Mouse (Mus musculus) T-helper 17 cell (primary cell): ENCODE measurements around the gene Wdr34.
"Not testable (repeated sequence)": the region's sequence is repeated elsewhere in the genome, so short reads cannot be mapped to it uniquely, and the experiment has no call there.

Experiments
- in situ Hi-C, 2 experiments: fragments of 300-600 bp; cut with MboI, MseI; formaldehyde crosslinking; loops; 1 replicate in 1 of 2; 2 replicates in 1 of 2; pipeline ENCODE4 v1.15.1; 2025; ENCODE audit warnings: high pct_unique_total_duplicates in 2 of 2

Wdr34 gene

DNA sequence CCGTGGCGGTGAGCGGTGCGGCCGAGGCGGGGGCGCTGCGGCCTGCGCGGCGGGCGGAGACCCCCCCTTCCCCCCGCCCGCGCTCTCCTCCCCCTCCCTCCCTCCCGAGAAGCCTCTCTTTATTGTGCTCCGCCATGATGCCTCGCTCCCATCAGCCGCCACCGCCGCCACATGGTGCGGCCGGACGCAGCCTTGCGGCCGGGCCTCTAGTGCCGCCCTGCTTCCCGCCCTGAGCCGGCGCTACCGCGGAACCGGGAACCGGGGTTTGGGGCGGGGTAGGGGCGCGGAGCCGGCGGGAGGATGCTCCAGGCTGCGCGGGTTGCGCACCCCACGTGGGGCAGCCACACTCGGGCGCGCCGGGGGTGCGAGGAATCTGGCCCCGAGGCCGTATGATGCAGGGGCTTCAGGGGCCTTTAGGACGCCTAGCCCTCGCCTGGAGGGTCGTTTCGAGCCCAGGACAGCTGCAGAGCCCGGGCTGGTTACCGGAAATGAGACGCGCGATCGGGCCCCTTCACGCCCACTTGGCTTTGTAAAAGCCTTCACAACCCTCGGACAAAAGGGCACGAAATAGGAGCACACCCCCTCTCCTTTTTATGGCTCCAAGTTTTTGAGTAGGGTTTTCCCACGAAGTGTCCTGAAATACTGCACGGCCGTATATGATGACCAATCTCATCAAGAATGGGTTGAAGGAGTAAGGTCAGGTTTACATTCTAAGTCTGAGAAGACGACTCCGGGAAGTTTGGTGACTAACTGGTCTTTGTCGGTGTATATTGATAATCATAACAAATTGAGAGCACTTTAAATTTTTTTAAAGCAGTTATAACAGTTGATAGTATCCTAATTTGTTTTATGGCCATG lies 18.6 kb upstream of the Wdr34 start:
- in situ Hi-C loops, result loop anchor here in 1 of 2 experiments (10.0 kb wide), 1 partner anchor 758 kb away; no protein-coding TSS in a partner anchor

DNA sequence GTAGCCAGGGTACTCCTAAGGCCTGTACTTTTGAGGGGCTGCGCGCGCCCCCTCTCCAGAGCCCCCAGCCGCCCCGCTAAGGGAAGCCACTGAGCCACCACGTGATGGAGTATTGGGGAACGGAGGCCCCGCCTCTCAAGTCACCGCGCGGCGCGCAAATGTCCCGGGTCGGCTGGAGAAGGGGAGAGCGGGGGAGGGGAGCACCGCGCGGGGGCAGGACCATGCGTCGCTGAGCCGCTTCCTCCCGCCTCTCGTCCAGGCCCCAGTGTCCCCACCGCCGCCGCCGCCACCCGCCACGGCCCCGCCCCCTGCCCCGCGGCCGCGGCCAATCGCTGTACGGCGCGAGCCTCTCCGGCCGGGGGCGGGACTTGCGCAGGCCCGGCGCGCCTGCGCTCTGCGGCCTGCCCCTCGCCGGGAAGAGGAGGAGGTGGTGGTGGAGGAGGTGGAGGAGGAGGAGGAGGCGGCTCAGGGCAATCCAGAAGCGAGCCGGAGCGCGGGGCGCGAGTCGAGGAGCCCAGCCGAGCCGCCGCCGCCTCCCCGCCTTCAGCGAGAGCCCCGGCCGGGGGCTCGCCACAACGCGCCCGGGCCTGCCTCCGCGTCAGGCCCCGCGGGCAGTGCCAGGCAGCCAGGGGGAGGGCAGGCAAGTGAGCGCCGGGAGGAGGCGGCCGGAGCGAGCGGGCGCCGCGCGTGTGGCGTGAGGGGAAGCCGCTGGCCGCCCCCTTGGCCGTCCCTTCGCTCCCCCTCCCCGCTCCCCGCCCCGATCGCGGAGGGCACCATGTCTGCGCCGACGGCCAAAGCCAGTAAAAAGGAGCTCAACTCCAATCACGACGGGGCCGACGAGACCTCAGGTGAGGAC lies 17.6 kb upstream of the Wdr34 start:
- in situ Hi-C loops, result loop anchor here in 1 of 2 experiments (10.0 kb wide), 1 partner anchor 759 kb away; no protein-coding TSS in a partner anchor

- in situ Hi-C loops, result loop anchor here in 1 of 2 experiments (10.0 kb wide), 1 partner anchor 761 kb away; no protein-coding TSS in a partner anchor
These were observed 15.6 kb upstream of the Wdr34 start for GRCm38 (mm10) chr2:30064298-30064697.

- in situ Hi-C loops, result loop anchor here in 1 of 2 experiments (10.0 kb wide), 1 partner anchor 761 kb away; no protein-coding TSS in a partner anchor
These were observed 15.1 kb upstream of the Wdr34 start for GRCm38 (mm10) chr2:30063791-30064190.

- in situ Hi-C loops, result loop anchor here in 1 of 2 experiments (10.0 kb wide), 1 partner anchor 762 kb away; no protein-coding TSS in a partner anchor
These were observed 14.6 kb upstream of the Wdr34 start for GRCm38 (mm10) chr2:30063235-30063634.

DNA sequence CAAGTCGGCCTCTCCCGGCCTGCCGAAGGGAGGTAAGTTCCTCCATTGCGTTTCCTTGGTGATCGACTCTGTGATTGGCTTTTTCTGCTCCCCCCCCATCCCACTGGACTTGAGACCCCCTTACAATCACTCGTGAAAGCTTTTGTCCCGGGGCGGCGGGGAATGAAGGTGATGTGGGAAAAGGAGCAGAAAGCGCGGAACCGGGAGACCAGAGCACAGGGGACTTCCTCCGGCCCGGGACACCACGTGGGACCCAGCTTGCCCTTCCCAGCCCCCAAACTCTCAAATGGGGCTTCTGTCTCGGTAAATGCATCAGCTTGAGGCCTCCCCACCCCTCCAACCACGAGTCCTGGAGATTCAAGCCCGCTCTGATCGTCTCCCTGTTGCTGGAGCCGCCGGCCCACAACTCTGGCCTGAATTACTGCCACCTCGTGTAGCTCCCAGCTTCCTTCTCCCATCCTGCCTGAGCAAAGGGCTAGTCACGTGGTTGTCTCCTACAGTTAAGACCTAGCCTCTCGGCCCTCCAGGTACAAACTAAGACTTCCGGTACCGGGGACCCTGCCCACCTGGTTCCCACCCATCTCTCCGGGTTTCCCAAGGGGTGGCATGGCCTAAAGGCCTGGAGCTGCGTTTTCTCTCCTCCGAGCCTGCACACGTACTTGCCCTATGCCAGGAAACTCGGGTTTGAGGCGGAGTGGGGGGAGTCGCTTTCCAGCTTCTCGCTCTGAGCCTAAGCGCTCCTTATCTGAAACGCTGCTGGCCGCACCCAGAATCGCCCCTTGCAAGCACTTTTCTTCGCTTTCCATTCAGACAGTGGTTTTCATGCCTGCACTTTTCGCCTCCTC lies 13.8 kb upstream of the Wdr34 start:
- in situ Hi-C loops, result loop anchor here in 1 of 2 experiments (10.0 kb wide), 1 partner anchor 762 kb away; no protein-coding TSS in a partner anchor

- in situ Hi-C loops, result loop anchor here in 1 of 2 experiments (10.0 kb wide), 1 partner anchor 763 kb away; no protein-coding TSS in a partner anchor
These were observed 12.8 kb upstream of the Wdr34 start for GRCm38 (mm10) chr2:30061215-30062166.

DNA sequence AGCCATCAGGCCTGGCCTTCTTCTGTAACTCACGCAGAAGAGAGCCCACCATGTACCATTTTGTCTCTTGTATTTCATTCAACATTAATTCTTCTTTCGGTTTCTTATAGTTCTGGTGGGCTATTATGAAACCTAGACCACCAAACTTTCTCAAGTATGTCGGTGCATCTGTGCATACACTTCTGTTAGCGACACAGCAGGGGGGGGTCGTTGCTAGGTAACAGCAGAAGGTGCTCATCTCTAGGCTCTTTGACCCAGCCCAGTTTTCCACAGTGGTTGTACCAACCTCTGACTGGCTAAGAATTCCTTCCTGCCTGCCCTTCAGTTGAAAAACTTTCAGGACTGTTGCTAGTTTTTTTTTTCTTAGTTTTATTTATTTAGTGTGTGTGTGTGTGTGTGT lies 9.7 kb upstream of the Wdr34 start:
- in situ Hi-C loops, result no loop called here

- in situ Hi-C loops, result no loop called here
These were observed 8.7 kb upstream of the Wdr34 start, which contains the start of gene Set for GRCm38 (mm10) chr2:30057223-30057904. Set (plus strand) TSS chr2:30057378.

GRCm38 (mm10) chr2:30056736-30057135 lies 8.1 kb upstream of the Wdr34 start:
- in situ Hi-C loops, result no loop called here

DNA sequence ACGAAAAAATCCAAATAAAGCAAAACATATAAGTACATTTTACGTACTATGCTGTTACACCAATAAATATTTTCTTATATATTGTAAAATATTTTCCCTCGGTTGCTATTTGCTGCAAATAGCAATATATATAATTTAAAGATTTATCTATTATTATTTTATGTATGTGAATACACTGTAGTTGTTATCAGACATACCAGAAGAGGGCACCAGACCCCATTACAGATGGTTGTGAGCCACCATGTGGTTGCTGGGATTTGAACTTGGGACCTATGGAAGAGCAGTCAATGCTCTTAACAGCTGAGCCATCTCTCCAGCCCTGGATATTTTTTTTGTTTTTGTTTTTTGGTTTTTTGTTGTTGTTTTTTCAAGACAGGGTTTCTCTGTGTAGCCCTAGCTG lies 6.6 kb upstream of the Wdr34 start:
- in situ Hi-C loops, result not testable (repeated sequence)

- in situ Hi-C loops, result no loop called here
These were observed 3.5 kb upstream of the Wdr34 start for GRCm38 (mm10) chr2:30051992-30052761.

- in situ Hi-C loops, result loop anchor here (5.0 to 10.0 kb wide), 2 partner anchors 42 to 755 kb away; partner anchors contain the start of genes 1700001O22Rik (in 1 of the 2), Ntmt1 (in 1 of the 2) and Zdhhc12 (in 1 of the 2)
These were observed 1.1 kb upstream of the Wdr34 start for GRCm38 (mm10) chr2:30049831-30050230.

DNA sequence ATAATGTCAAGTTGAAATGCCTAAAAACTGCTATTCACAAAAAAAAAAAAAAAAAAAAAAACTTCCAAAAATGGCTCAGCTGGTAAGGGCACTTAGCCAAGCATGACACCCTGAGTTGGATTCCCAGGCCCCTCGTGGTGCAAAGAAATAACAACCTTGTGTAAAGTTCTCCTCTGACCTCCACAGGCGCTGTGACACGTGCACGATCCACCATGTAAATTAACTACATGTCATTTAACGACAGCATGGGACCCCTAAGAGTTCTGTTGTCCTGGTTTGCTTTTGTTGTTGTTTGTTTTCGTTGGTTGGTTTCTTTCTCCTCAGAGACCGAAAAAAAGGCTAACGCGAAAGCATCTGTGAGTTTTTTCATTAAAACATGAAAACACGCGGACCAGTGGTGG lies 580 bp downstream of the Wdr34 start:
- in situ Hi-C loops, result loop anchor here (5.0 to 10.0 kb wide), 2 partner anchors 44 to 757 kb away; partner anchors contain the start of genes 1700001O22Rik (in 1 of the 2), Ntmt1 (in 1 of the 2) and Zdhhc12 (in 1 of the 2)

- in situ Hi-C loops, result loop anchor here (5.0 to 10.0 kb wide), 2 partner anchors 45 to 758 kb away; partner anchors contain the start of genes 1700001O22Rik (in 1 of the 2), Ntmt1 (in 1 of the 2) and Zdhhc12 (in 1 of the 2)
These were observed 1.6 kb downstream of the Wdr34 start for GRCm38 (mm10) chr2:30047127-30047526.

GRCm38 (mm10) chr2:30044550-30044949 lies 4.1 kb downstream of the Wdr34 start:
- in situ Hi-C loops, result loop anchor here in 1 of 2 experiments (5.0 to 10.0 kb wide), 2 partner anchors 53 to 760 kb away; partner anchors contain the start of genes 1700001O22Rik and Ntmt1

- in situ Hi-C loops, result loop anchor here in 1 of 2 experiments (5.0 to 10.0 kb wide), 2 partner anchors 55 to 762 kb away; partner anchors contain the start of genes 1700001O22Rik and Ntmt1
These were observed 6.2 kb downstream of the Wdr34 start for GRCm38 (mm10) chr2:30042445-30042844.
